Mouse (Mus musculus): ENCODE results near the gene Coro7. TPM values are rescaled to one million over a fixed set of nuclear protein-coding genes. Genes with fewer than 3 reads are reported as not detected.

The Coro7 gene
- total RNA-seq, 1 experiment = 14.4 TPM

DNA sequence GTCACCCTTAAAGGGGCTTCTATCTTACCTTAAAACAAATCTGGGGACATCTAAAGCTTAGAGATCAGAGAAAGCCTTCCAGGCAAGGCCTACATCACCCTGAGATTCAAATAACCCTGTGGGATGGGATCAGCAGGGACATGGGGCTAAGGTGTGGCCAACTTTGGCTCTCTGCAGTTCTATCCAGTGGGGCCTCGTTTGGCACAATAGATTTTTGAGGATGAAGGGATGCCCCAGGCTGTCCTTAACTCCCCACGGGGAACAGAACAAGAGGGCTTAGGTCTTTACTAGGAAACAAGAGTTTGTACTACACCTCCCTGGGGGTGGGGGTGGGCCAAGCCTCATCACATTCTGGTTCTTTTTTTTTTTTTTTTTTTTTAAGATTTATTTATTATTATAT is 20.3 kb downstream of the Coro7 start:
- no peak overlapping the region for H3K4me3 ChIP-seq (ENCODE audit: insufficient read depth in 1 of 2, low read depth in 1 of 2, low read length in 2 of 2, poor library complexity in 1 of 2, severe bottlenecking in 1 of 2)
- peaks cover 0 to 18% of the 10 kb centered on the region in 2 experiments; a peak in 2 of 4 replicates for H3K4me1 ChIP-seq (ENCODE audit: control insufficient read depth in 2 of 2, insufficient read depth in 2 of 2, low read length in 2 of 2, poor library complexity in 1 of 2)
- in situ Hi-C loops (cut with MboI; ENCODE audit: low sequenced_read_pairs in 2 of 2, unreplicated experiment in 2 of 2) = no loop called here
- peak overlapping the region; percentile 24; the same call in 1 of the 2 replicates for H3K27ac ChIP-seq (ENCODE audit: insufficient read depth, low read depth, low read length, poor library complexity, severe bottlenecking)
- DNase-seq (ENCODE audit: low read depth, low spot score) = no peak
- peaks cover 8% of the 10 kb centered on the region; the same call in 1 of the 2 replicates for H3K36me3 ChIP-seq (ENCODE audit: control insufficient read depth, insufficient read depth, low read length, poor library complexity, severe bottlenecking)
- H3K9ac ChIP-seq (ENCODE audit: insufficient read depth, low read depth, low read length, poor library complexity, severe bottlenecking) = peak overlapping the region; percentile 42; the same call in 1 of the 2 replicates
- TF ChIP-seq HCFC1 (IDR thresholded peaks at IDR 0.05; ENCODE audit: borderline replicate concordance, insufficient read depth, low read length) = no peak
- TF ChIP-seq CHD2 (IDR thresholded peaks at IDR 0.05; ENCODE audit: low read depth, low read length) = no peak
- no peak for TF ChIP-seq ZC3H11A (IDR thresholded peaks at IDR 0.05; ENCODE audit: borderline replicate concordance, low read depth, low read length)
- TF ChIP-seq MAFK (IDR thresholded peaks at IDR 0.05; ENCODE audit: insufficient read depth, low read depth, low read length) = no peak
- no peak for TF ChIP-seq ZNF384 (IDR thresholded peaks at IDR 0.05; ENCODE audit: low read depth, low read length)
- H3K9me3 ChIP-seq (ENCODE audit: control insufficient read depth, insufficient read depth, low read depth, low read length) = no peaks in the 10 kb centered on the region

DNA sequence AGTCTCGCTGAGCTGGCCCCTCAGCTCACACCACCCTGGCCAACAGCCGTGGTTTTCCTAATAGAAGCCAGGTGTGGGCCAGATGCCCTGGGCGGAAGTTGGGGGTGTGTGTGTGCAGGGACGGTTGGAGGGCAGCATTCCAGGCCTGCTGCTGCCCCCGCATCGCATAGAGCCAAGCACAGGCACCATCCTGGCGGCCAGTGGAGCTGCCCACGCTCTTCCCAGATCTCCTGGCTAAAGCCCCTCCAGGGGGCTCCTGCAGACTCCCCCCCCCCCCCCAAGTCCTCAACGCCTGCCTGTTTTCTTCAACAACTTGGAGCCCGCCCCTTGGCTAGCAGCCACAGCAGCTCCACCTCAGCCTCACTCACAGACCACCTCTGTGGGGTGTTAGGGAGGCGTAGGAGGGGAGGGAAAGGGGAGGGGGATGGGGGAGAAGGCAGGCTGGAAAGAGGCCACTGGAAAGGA is 20.8 kb downstream of the Coro7 start:
- no peaks in the 10 kb centered on the region for H3K9me3 ChIP-seq (ENCODE audit: control insufficient read depth, insufficient read depth, low read depth, low read length)
- H3K4me3 ChIP-seq (ENCODE audit: insufficient read depth in 1 of 2, low read depth in 1 of 2, low read length in 2 of 2, poor library complexity in 1 of 2, severe bottlenecking in 1 of 2) = no peak overlapping the region
- TF ChIP-seq CHD2 (IDR thresholded peaks at IDR 0.05; ENCODE audit: low read depth, low read length) = no peak
- TF ChIP-seq HCFC1 (IDR thresholded peaks at IDR 0.05; ENCODE audit: borderline replicate concordance, insufficient read depth, low read length) = no peak
- TF ChIP-seq ZC3H11A (IDR thresholded peaks at IDR 0.05; ENCODE audit: borderline replicate concordance, low read depth, low read length) = no peak
- TF ChIP-seq ZNF384 (IDR thresholded peaks at IDR 0.05; ENCODE audit: low read depth, low read length) = no peak
- no peak for TF ChIP-seq MAFK (IDR thresholded peaks at IDR 0.05; ENCODE audit: insufficient read depth, low read depth, low read length)
- no peak for DNase-seq (ENCODE audit: low read depth, low spot score)
- H3K9ac ChIP-seq (ENCODE audit: insufficient read depth, low read depth, low read length, poor library complexity, severe bottlenecking) = peak overlapping the region; percentile 48; the same call in 1 of the 2 replicates
- H3K4me1 ChIP-seq (ENCODE audit: control insufficient read depth in 2 of 2, insufficient read depth in 2 of 2, low read length in 2 of 2, poor library complexity in 1 of 2) = peaks cover 0 to 16% of the 10 kb centered on the region in 2 experiments; a peak in 2 of 4 replicates
- H3K27ac ChIP-seq (ENCODE audit: insufficient read depth, low read depth, low read length, poor library complexity, severe bottlenecking) = peak overlapping the region; percentile 50
- in situ Hi-C loops (cut with MboI; ENCODE audit: low sequenced_read_pairs in 2 of 2, unreplicated experiment in 2 of 2) = no loop called here
- H3K36me3 ChIP-seq (ENCODE audit: control insufficient read depth, insufficient read depth, low read length, poor library complexity, severe bottlenecking) = peaks cover 8% of the 10 kb centered on the region; the same call in 1 of the 2 replicates

DNA sequence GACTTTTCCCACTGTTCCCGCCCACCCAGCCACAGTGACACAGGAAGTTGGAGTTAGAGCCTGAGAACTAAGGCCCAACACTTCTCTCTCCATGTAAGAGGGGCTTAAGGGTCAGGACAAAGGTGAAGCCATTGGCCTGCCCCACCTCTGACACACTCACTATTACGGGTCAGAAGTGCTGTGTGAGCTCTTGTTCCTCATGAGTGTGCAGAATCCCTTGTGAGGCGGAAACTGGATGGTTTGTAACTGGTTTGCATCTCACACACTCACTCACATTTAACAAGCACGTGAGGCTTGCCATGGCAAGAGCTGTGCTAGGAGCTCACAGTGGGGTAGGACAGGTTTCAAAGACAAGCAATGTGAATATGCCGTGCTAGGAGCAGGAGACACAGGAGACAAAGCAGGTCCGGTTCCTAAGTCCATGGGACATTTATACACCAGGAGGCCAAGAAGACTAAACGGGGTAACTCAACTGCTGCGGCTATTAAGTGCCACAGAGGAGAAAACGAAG is 23.0 kb downstream of the Coro7 start:
- Histone ChIP-seq H3K4me1 (ENCODE audit: control insufficient read depth in 2 of 2, insufficient read depth in 2 of 2, low read length in 2 of 2, poor library complexity in 1 of 2) (peaks cover 0 to 13% of the 10 kb centered on the region in 2 experiments; a peak in 2 of 4 replicates), H3K9me3 (ENCODE audit: control insufficient read depth, insufficient read depth, low read depth, low read length) (no peaks in the 10 kb centered on the region), H3K4me3 (ENCODE audit: insufficient read depth in 1 of 2, low read depth in 1 of 2, low read length in 2 of 2, poor library complexity in 1 of 2, severe bottlenecking in 1 of 2) (peak overlapping the region in 1 of 2 experiments; percentile 32; a peak in 2 of 4 replicates), H3K9ac (ENCODE audit: insufficient read depth, low read depth, low read length, poor library complexity, severe bottlenecking) (0 out of 2 replicates have a peak overlapping the region, but pooled peaks have one; percentile 2), H3K27ac (ENCODE audit: insufficient read depth, low read depth, low read length, poor library complexity, severe bottlenecking) (no peak overlapping the region), H3K36me3 (ENCODE audit: control insufficient read depth, insufficient read depth, low read length, poor library complexity, severe bottlenecking) (peaks cover 14% of the 10 kb centered on the region; the same call in 1 of the 2 replicates)
- in situ Hi-C loops (cut with MboI; ENCODE audit: low sequenced_read_pairs in 2 of 2, unreplicated experiment in 2 of 2) = no loop called here
- DNase-seq (ENCODE audit: low read depth, low spot score) = no peak
- TF ChIP-seq HCFC1 (IDR thresholded peaks at IDR 0.05; ENCODE audit: borderline replicate concordance, insufficient read depth, low read length) (no peak), CHD2 (IDR thresholded peaks at IDR 0.05; ENCODE audit: low read depth, low read length) (no peak), ZC3H11A (IDR thresholded peaks at IDR 0.05; ENCODE audit: borderline replicate concordance, low read depth, low read length) (no peak), ZNF384 (IDR thresholded peaks at IDR 0.05; ENCODE audit: low read depth, low read length) (no peak), MAFK (IDR thresholded peaks at IDR 0.05; ENCODE audit: insufficient read depth, low read depth, low read length) (no peak)

DNA sequence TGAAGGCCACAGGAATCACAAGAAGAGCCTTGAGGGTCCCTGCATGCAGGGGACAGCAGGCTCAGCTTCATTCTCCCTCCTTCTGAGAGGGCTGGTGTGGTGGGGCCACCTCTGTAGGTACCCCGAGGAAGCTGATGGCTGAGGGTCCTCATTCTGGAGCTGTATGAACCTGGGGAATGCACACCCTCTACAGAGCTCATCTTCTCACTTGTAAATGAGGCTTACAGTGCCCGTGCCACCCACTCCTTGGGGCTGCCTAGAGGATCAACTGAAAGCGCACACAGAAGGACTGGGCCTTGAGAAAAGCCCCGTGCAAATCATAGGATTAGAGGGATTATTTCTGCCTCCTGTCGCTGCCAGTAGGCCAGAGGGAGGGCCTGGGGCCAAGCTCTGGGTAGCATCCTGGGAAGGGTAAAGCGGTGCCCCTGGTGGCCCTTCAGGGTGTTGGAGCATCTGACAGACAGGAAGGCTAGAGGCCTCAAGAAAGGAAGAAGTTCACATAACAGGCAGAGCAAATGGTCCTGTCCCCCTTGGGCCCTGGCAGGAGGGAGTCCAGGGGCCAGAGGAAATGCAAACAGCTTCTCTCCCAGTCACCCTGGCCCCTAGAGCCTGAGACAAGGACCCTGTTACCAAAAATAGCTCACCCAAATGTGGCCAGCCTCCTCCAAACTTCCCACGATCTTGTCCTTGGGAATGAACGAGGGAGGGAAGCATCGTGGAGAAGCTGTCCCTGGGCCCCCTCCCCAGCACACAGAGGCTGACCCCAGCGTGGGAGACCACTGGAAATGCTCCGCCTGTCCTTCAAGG is 23.6 kb downstream of the Coro7 start:
- Histone ChIP-seq H3K9ac (ENCODE audit: insufficient read depth, low read depth, low read length, poor library complexity, severe bottlenecking) (0 out of 2 replicates have a peak overlapping the region, but pooled peaks have one; percentile 2), H3K36me3 (ENCODE audit: control insufficient read depth, insufficient read depth, low read length, poor library complexity, severe bottlenecking) (peaks cover 16% of the 10 kb centered on the region; the same call in 1 of the 2 replicates), H3K4me3 (ENCODE audit: insufficient read depth in 1 of 2, low read depth in 1 of 2, low read length in 2 of 2, poor library complexity in 1 of 2, severe bottlenecking in 1 of 2) (peak overlapping the region in 1 of 2 experiments; percentile 32; a peak in 2 of 4 replicates), H3K27ac (ENCODE audit: insufficient read depth, low read depth, low read length, poor library complexity, severe bottlenecking) (no peak overlapping the region), H3K9me3 (ENCODE audit: control insufficient read depth, insufficient read depth, low read depth, low read length) (no peaks in the 10 kb centered on the region), H3K4me1 (ENCODE audit: control insufficient read depth in 2 of 2, insufficient read depth in 2 of 2, low read length in 2 of 2, poor library complexity in 1 of 2) (peaks cover 0 to 13% of the 10 kb centered on the region in 2 experiments; a peak in 2 of 4 replicates)
- TF ChIP-seq HCFC1 (IDR thresholded peaks at IDR 0.05; ENCODE audit: borderline replicate concordance, insufficient read depth, low read length) (no peak), MAFK (IDR thresholded peaks at IDR 0.05; ENCODE audit: insufficient read depth, low read depth, low read length) (no peak), CHD2 (IDR thresholded peaks at IDR 0.05; ENCODE audit: low read depth, low read length) (no peak), ZNF384 (IDR thresholded peaks at IDR 0.05; ENCODE audit: low read depth, low read length) (no peak), ZC3H11A (IDR thresholded peaks at IDR 0.05; ENCODE audit: borderline replicate concordance, low read depth, low read length) (no peak)
- in situ Hi-C loops (cut with MboI; ENCODE audit: low sequenced_read_pairs in 2 of 2, unreplicated experiment in 2 of 2) = no loop called here
- DNase-seq (ENCODE audit: low read depth, low spot score) = no peak

Measured in ES-E14 (cell line).